Mouse (Mus musculus): Measurements from ENCODE around the gene Slco1a5. TPM values are rescaled to one million over a fixed set of nuclear protein-coding genes. Genes with fewer than 3 reads are reported as not detected.
"Not testable (repeated sequence)": the region's sequence is repeated elsewhere in the genome, so short reads cannot be mapped to it uniquely, and the experiment has no call there.

Slco1a5 gene
- not detected for total RNA-seq (2021)

- no peak for DNase-seq
Observed at GRCm38 (mm10) chr6:142322881-142323280, at the start of gene Slco1a5. TSS of gene Slco1a5 (minus strand) at chr6:142322981.

GRCm38 (mm10) chr6:142369568-142369967 is 46.8 kb upstream of the Slco1a5 start:
- no peak for DNase-seq

- DNase-seq = no peak
Observed at GRCm38 (mm10) chr6:142367565-142367964, 44.8 kb upstream of the Slco1a5 start.

- DNase-seq = no peak
Observed at GRCm38 (mm10) chr6:142366473-142367018, 43.8 kb upstream of the Slco1a5 start.

GRCm38 (mm10) chr6:142365742-142366472 is 43.1 kb upstream of the Slco1a5 start:
- DNase-seq = no peak

- DNase-seq = peak; percentile 9
Observed at GRCm38 (mm10) chr6:142363019-142363576, 40.3 kb upstream of the Slco1a5 start.

GRCm38 (mm10) chr6:142362036-142362435 is 39.3 kb upstream of the Slco1a5 start:
- DNase-seq = no peak

- no peak for DNase-seq
Observed at GRCm38 (mm10) chr6:142357106-142357505, 34.3 kb upstream of the Slco1a5 start.

GRCm38 (mm10) chr6:142352099-142352498 is 29.3 kb upstream of the Slco1a5 start:
- DNase-seq = not testable (repeated sequence)

- DNase-seq = peak; percentile 9
Observed at GRCm38 (mm10) chr6:142347431-142348385, 24.9 kb upstream of the Slco1a5 start.

GRCm38 (mm10) chr6:142346181-142347110 is 23.7 kb upstream of the Slco1a5 start:
- no peak for DNase-seq

- peak; percentile 80 for DNase-seq
Observed at GRCm38 (mm10) chr6:142345440-142346038, 22.8 kb upstream of the Slco1a5 start, which contains the start of gene Pyroxd1. TSS of gene Pyroxd1 (plus strand) at chr6:142345654.

GRCm38 (mm10) chr6:142343561-142343960 is 20.8 kb upstream of the Slco1a5 start:
- DNase-seq = peak; percentile 59

GRCm38 (mm10) chr6:142339576-142339975 is 16.8 kb upstream of the Slco1a5 start:
- no peak for DNase-seq

- no peak for DNase-seq
Observed at GRCm38 (mm10) chr6:142338961-142339360, 16.2 kb upstream of the Slco1a5 start.

GRCm38 (mm10) chr6:142329201-142329600 is 6.4 kb upstream of the Slco1a5 start:
- no peak for DNase-seq

GRCm38 (mm10) chr6:142326598-142326997 is 3.8 kb upstream of the Slco1a5 start:
- no peak for DNase-seq

- DNase-seq = no peak
Observed at GRCm38 (mm10) chr6:142317106-142317505, 5.7 kb downstream of the Slco1a5 start.

GRCm38 (mm10) chr6:142314285-142314684 is 8.5 kb downstream of the Slco1a5 start:
- no peak for DNase-seq

- no peak for DNase-seq
Observed at GRCm38 (mm10) chr6:142305076-142305475, 17.7 kb downstream of the Slco1a5 start.

GRCm38 (mm10) chr6:142298098-142298497 is 24.7 kb downstream of the Slco1a5 start, which contains the start of gene Iapp:
TSS of gene Iapp (plus strand) at chr6:142298423.
- DNase-seq = no peak

Data from heart, postnatal 4 days (tissue).